Mouse (Mus musculus): Measurements from ENCODE around the gene 4931428F04Rik. TPM values are rescaled to one million over a fixed set of nuclear protein-coding genes. Genes with fewer than 3 reads are reported as not detected.

Gene 4931428F04Rik
- 4.1 and 4.6 TPM in 2 replicates for polyA plus RNA-seq (2012; rRNA removed; ENCODE audit: low replicate concordance)

GRCm38 (mm10) chr8:105289805-105290460 is at the start of gene 4931428F04Rik:
TSS of gene 4931428F04Rik (minus strand) at chr8:105289864.

DNA sequence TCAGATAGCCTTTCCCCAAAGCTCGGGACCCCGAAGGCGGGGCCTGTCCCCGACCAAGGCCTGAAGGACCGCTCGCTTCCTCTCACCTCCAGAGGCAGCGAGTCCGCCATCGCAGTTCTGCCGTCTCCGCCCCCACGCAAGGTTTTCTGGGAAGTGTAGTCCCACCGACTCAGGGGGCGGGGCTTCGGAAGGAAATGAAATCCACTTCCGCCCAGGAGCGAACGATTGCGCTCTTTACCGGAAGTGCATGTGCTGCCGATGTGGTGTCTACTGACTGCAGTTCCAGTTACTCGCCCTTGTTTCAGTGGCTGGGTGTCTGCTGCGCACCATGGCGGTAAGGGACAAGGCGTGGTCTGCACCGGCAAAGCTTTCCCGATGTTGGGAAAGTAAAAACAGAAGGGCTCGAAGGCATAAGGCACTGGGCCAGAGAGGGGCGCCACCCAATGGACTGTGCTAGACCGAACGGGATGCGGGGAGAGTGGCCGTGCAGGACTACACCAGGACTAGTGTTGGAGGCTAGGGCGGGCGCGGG is 36.5 kb upstream of the 4931428F04Rik start, which contains the start of the genes Lrrc29 and Tmem208:
Gene Lrrc29 (minus strand): TSS at position 138 of the 532 bp plus-strand sequence.
Gene Tmem208 (plus strand): TSS at position 214 of the 532 bp plus-strand sequence.

DNA sequence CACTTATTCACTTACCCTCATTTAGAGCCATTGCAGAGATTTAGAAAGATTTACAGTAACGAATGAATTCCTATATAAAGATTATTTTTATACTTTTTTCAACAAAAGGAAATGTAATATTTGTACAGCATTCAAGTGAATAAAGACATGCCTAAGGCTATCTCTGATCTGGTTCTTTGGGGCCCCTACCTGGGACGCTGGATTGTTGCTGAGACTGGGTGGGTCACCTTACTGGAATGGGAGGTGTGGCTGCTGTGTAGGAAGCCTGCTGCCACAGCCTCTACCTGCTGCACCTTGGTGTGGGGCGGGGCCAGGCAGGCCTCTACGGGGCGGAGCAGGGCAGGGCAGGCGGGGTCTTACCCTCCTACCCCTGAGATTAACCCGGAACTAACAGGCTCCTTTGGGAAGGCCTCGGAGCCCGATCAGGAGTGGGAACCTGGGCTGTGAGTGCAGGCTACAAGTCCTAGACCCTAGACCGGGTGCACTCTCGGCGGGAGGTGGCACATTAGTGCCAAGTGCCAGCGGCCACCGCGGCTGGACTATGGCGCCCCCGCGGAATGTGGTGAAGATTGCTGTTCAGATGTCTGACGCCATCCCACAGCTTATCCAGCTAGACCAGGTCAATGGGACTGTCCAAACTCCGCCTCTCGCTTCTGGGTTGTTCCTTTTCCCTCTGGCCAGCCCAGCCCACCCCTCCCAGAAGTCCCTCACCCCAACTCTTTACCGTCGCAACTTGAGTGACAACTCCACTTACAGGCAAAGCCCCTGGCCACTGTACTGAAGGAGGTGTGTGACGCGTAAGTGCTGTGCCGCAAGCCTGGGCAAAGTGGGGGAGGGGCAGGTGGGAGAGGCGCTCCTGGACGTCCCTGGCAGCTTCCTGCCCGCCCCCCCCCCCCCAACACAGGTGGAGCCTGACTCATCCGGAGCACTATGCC is 15.8 kb upstream of the 4931428F04Rik start, which contains the start of gene Elmo3:
Gene Elmo3 (plus strand): TSS at position 391 of the 935 bp plus-strand sequence.

DNA sequence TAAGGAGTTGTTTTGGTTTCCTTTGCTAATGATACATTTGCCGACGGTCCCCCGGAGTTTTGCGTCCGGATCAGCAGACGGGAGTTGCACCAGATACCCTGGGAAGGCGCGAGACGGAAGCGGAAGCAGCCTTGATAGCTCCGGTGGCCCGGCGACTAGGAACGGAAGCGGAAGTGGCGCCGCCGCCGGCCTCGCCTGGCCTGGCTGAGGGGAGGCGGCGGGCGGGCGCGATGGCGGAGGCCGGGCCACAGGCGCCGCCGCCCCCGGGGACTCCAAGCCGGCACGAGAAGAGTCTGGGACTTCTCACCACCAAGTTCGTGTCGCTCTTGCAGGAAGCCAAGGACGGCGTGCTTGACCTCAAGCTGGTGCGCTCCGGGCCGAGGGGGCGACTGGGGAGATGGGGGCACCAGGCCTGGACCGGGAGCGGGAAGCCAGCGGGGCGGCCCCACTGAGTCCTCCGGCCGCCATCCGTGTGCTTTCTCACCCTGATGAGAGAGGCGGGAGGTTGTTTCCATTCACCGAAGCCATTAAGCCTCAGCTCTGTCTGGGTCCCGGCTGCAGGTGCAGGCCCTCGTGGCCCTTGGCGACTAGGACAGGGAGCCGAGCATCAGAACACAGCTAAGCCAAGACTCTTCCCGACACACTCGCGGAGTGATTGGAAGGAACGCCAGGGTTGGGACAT is 8.0 kb upstream of the 4931428F04Rik start, which contains the start of gene E2f4:
Gene E2f4 (plus strand): TSS at position 153 of the 682 bp plus-strand sequence.

GRCm38 (mm10) chr8:105295895-105296573 is 6.4 kb upstream of the 4931428F04Rik start, which contains the start of gene Exoc3l:
TSS of gene Exoc3l (minus strand) at chr8:105296101.

GRCm38 (mm10) chr8:105275840-105276239 is 13.8 kb downstream of the 4931428F04Rik start, which contains the start of gene Nol3:
TSS of gene Nol3 (plus strand) at chr8:105276140.

DNA sequence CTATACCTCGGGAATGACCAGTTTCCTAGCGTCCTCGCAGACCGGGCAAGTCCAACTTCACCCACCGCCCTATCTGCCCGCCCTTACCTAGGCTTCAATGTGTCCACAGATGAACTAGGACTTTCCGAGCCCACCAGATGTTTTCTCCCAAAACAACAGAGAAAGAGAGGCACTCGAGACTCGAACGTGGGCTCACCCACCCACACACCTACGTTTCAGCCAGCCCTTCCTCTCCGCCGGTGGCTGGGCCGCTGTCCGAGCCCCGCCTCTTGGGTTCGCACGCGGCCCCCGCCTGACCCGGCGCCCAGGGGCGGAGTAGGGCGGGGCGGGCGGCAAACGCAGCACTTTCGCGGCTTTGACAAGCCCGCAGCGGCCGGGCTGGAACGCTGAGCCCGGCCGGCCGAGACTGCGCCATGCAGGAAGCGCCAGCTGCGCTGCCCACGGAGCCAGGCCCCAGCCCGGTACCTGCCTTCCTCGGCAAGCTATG is 20.2 kb downstream of the 4931428F04Rik start, which contains the start of gene Hsf4:
Gene Hsf4 (plus strand): TSS at position 341 of the 487 bp plus-strand sequence.

DNA sequence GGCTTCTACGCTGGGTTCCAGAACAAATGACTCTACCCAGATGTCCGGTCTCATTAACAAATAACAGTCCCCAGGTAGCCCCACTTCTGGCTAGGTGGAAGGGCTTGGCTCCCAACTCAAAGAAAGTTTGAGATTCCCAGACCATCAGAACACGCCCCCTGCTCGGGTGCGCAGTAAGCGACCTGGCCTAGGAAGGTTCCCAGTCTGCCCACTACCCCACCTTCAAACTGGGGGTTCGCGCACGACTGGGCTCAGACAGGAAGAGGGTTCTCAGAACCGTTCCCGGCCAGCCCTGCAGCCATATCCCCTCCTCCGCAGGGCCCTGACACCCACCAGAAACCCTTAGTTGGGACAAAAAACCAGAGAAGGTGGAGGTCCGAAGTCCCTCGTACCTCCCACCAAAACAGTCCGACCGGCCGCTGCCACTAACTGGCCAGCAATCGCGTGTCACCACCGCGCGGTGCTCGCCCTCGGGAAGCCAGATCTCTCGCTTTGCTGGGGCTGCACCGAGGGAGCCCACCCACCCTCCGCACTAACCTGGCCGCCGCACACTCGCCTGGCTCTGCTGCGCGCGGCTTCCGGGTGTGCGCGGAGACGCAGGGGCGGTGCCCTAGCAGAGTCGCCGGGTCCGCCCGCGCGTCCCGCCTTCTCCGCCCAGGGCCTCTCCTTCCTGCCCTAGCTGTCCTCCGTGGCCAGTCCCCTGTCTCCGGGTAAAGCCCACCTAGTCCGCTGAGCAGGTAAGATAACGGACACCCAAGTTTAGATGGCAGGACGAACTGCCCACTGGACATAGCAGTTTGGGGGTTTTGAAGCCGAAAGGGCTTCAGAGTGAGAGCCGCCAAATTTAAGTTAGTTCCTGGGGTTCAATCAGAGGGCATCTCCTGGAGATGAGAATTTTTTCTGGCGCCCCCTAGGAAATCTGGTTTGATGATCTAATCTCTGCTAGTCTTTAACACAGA is 25.4 kb downstream of the 4931428F04Rik start, which contains the start of the genes Tradd and Fbxl8:
Gene Tradd (minus strand): TSS at position 586 of the 959 bp plus-strand sequence.
Gene Fbxl8 (plus strand): TSS at position 625 of the 959 bp plus-strand sequence.

GRCm38 (mm10) chr8:105254966-105255350 is 34.7 kb downstream of the 4931428F04Rik start, which contains the start of gene B3gnt9:
TSS of gene B3gnt9 (minus strand) at chr8:105255153.

Other genes with a start within 250 kb of the 4931428F04Rik start
- gene Ces3a, start 241.3 kb downstream of the 4931428F04Rik start, polyA plus RNA-seq (2012; rRNA removed; ENCODE audit: low replicate concordance) = 0.06 and 3.1 TPM in 2 replicates
- gene Ces3b, start 206.1 kb downstream of the 4931428F04Rik start, polyA plus RNA-seq (2012; rRNA removed; ENCODE audit: low replicate concordance) = 1.4 TPM in 1 of 2 replicates, not detected in the other
- gene Ces4a, start 158.1 kb downstream of the 4931428F04Rik start, polyA plus RNA-seq (2012; rRNA removed; ENCODE audit: low replicate concordance) = 0.83 TPM in 1 of 2 replicates, not detected in the other
- gene Cbfb, start 119.2 kb downstream of the 4931428F04Rik start, polyA plus RNA-seq (2012; rRNA removed; ENCODE audit: low replicate concordance) = 10.1 and 12.8 TPM in 2 replicates
- 21.3 and 32.9 TPM in 2 replicates for gene D230025D16Rik, start 64.7 kb downstream of the 4931428F04Rik start, polyA plus RNA-seq (2012; rRNA removed; ENCODE audit: low replicate concordance)
- gene B3gnt9, start 34.7 kb downstream of the 4931428F04Rik start, polyA plus RNA-seq (2012; rRNA removed; ENCODE audit: low replicate concordance) = 20.0 and 42.4 TPM in 2 replicates
- 14.7 and 29.5 TPM in 2 replicates for gene Tradd, start 25.3 kb downstream of the 4931428F04Rik start, polyA plus RNA-seq (2012; rRNA removed; ENCODE audit: low replicate concordance)
- 13.6 and 27.9 TPM in 2 replicates for gene Fbxl8, start 25.2 kb downstream of the 4931428F04Rik start, polyA plus RNA-seq (2012; rRNA removed; ENCODE audit: low replicate concordance)
- 5.7 and 7.1 TPM in 2 replicates for gene Hsf4, start 20.1 kb downstream of the 4931428F04Rik start, polyA plus RNA-seq (2012; rRNA removed; ENCODE audit: low replicate concordance)
- gene Nol3, start 13.7 kb downstream of the 4931428F04Rik start, polyA plus RNA-seq (2012; rRNA removed; ENCODE audit: low replicate concordance) = 10.8 and 11.1 TPM in 2 replicates
- gene Exoc3l, start 6.2 kb upstream of the 4931428F04Rik start, polyA plus RNA-seq (2012; rRNA removed; ENCODE audit: low replicate concordance) = 12.2 and 13.7 TPM in 2 replicates
- 138 and 144 TPM in 2 replicates for gene E2f4, start 7.8 kb upstream of the 4931428F04Rik start, polyA plus RNA-seq (2012; rRNA removed; ENCODE audit: low replicate concordance)
- 21.8 and 24.6 TPM in 2 replicates for gene Elmo3, start 15.7 kb upstream of the 4931428F04Rik start, polyA plus RNA-seq (2012; rRNA removed; ENCODE audit: low replicate concordance)
- gene Lrrc29, start 36.4 kb upstream of the 4931428F04Rik start, polyA plus RNA-seq (2012; rRNA removed; ENCODE audit: low replicate concordance) = 9.4 and 10.4 TPM in 2 replicates
- gene Tmem208, start 36.5 kb upstream of the 4931428F04Rik start, polyA plus RNA-seq (2012; rRNA removed; ENCODE audit: low replicate concordance) = 90.7 and 97.1 TPM in 2 replicates
- 32.0 and 32.7 TPM in 2 replicates for gene Fhod1, start 58.1 kb upstream of the 4931428F04Rik start, polyA plus RNA-seq (2012; rRNA removed; ENCODE audit: low replicate concordance)
- gene Slc9a5, start 59.0 kb upstream of the 4931428F04Rik start, polyA plus RNA-seq (2012; rRNA removed; ENCODE audit: low replicate concordance) = 5.3 TPM in 2 replicates
- gene Plekhg4, start 83.4 kb upstream of the 4931428F04Rik start, polyA plus RNA-seq (2012; rRNA removed; ENCODE audit: low replicate concordance) = 0.96 and 1.4 TPM in 2 replicates
- 0.22 and 0.29 TPM in 2 replicates for gene Kctd19, start 123.6 kb upstream of the 4931428F04Rik start, polyA plus RNA-seq (2012; rRNA removed; ENCODE audit: low replicate concordance)
- gene Lrrc36, start 123.7 kb upstream of the 4931428F04Rik start, polyA plus RNA-seq (2012; rRNA removed; ENCODE audit: low replicate concordance) = 1.2 and 2.4 TPM in 2 replicates
- gene Tppp3, start 181.7 kb upstream of the 4931428F04Rik start, polyA plus RNA-seq (2012; rRNA removed; ENCODE audit: low replicate concordance) = 150 and 216 TPM in 2 replicates
- 57.4 and 64.6 TPM in 2 replicates for gene Zdhhc1, start 207.0 kb upstream of the 4931428F04Rik start, polyA plus RNA-seq (2012; rRNA removed; ENCODE audit: low replicate concordance)
- gene Hsd11b2, start 228.9 kb upstream of the 4931428F04Rik start, polyA plus RNA-seq (2012; rRNA removed; ENCODE audit: low replicate concordance) = 0.89 and 1.1 TPM in 2 replicates

Measured in mammary gland, adult 2 months (tissue).